Mouse (Mus musculus) gastrocnemius, postnatal 25 days (tissue): Measurements from ENCODE around the gene Neurog2. TPM values are rescaled to one million over a fixed set of nuclear protein-coding genes. Genes with fewer than 3 reads are reported as not detected.

Source experiments
- DNase-seq: peaks from one replicate; pipeline ENCODE4 v3.0.0; 2022
- long read RNA-seq, 2 experiments: library from polyadenylated mRNA; stranded (forward); transcript quantifications; one replicate each; pipeline ENCODE4 v2.0.0; 2021
- total RNA-seq, 2 experiments: library from RNA; stranded (reverse); gene quantifications; 1 replicate in 1 of 2; 2 replicates in 1 of 2; pipeline ENCODE4 v1.2.3; 2021

The Neurog2 gene
- not detected for total RNA-seq
- long read RNA-seq, experiment 1 = 0 reads
- long read RNA-seq, experiment 2 = 0 reads

DNA sequence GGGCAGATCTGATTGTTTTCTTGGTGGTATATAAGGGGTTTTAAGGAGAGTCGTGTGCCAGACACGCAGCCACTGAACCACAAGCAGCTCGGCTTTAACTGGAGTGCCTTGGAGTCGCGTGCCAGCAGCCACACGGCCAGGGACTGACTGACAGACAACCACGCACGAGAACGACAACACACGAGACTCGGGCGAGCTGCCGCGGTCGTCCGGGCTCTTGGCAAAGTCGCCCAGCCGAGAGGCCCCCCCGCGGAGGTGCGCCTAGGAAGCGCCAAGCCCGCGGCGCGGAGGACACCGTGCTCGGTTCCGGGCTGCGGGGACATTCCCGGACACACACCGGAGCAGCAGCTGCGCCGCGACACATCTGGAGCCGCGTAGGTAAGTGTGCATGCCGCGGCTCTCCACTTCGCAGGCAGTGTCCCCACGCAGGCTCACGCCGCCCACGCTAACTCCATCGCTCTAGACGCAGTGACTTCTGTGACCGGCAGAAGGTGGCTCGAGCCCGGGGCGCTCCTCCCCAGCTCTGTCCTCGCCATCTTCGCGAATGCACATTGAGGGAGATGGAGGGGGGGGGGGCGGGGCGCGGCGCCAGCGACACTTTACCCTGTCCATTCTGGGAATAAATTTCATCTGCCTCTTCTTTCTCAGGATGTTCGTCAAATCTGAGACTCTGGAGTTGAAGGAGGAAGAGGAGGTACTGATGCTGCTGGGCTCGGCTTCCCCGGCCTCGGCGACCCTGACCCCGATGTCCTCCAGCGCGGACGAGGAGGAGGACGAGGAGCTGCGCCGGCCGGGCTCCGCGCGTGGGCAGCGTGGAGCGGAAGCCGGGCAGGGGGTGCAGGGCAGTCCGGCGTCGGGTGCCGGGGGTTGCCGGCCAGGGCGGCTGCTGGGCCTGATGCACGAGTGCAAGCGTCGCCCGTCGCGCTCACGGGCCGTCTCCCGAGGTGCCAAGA is at the start of gene Neurog2:
Gene Neurog2, plus strand, starts transcription at position 56 of the 953 bp plus-strand sequence.
- DNase-seq = no peak

DNA sequence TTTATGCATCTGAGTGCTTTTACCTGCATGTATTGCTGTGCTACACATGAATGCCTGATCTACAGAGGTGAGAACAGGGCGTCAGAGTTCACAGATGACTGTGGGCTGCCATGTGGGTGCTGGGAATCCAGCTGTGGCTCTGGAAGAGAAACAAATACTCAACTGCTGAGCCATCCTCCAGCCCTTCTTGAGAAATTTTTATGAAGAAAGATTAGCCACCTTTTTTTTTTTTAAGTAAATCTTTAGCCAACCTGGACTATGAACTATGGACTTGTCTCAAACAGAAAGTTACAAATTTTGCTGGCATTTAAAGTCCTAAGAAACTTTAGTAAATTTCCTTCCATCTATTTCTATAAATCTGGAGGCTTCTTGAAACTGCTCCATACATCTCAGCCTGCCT is 35.8 kb upstream of the Neurog2 start:
- DNase-seq = no peak

DNA sequence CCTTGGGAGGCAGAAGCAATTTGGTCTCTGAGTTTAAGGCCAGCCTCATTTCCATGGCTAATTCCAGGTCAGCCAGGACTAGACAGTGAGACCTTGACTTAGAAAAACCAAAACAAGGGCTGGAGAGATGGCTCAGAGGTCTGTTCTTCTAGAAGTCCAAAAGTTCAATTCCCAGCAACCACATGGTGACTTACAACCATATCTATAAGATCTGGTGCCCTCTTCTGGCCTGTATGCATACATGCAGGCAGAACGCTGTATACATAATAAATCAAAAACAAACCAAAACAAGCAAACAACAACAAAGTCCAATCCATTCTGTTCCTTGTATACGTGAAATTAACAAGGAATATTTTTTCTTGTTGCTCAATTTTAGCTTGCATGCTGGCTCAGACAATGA is 24.8 kb upstream of the Neurog2 start:
- no peak for DNase-seq

GRCm38 (mm10) chr3:127625296-127625695 is 7.6 kb upstream of the Neurog2 start:
- DNase-seq = peak; percentile 58

GRCm38 (mm10) chr3:127625701-127626399 is 7.1 kb upstream of the Neurog2 start:
- no peak for DNase-seq

GRCm38 (mm10) chr3:127626524-127626923 is 6.4 kb upstream of the Neurog2 start:
- DNase-seq = no peak

DNA sequence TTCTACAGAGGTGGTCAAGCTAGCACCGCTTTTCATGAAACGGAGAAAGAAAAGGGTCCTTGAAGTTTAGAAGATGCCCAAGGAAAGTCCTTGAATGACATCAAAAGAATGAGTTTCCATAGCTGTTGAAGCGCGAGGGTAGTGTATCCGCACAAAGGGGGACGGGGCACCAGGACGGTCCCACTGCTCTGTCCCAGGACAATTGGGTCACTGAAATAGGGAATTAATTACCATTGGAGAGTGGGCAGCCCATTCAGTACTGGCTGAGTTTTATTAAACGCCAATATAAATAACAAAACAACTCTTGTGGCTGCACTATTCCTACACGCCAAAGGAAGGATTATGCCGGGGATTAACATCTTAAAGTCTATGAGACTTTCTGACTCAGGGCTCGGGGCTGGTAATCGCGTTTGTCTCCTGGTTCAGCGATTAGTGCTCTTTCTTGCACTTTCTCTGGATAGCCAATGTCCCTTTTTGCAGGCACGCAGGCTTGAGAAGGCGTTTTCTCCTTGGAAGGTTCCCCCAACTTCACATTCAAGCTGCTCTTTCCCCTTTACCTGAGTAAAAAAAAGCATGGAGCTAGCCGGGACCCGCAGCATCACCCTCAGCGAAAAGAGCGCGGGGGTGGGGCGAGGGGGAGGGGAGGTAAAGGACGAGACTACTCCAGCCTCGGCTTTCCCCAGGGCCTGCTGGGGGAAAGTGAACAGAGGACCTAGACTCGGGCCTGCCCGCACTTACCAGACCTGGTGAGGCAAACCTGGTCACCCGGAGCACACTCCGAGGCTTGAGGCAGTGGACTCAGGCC is 5.6 kb upstream of the Neurog2 start:
- DNase-seq = no peak

- DNase-seq = no peak
These were observed 5.0 kb upstream of the Neurog2 start for GRCm38 (mm10) chr3:127627956-127628310.

- no peak for DNase-seq
These were observed 4.4 kb upstream of the Neurog2 start for GRCm38 (mm10) chr3:127628311-127629184.

- DNase-seq = no peak
These were observed 2.7 kb upstream of the Neurog2 start for GRCm38 (mm10) chr3:127630190-127630589.

DNA sequence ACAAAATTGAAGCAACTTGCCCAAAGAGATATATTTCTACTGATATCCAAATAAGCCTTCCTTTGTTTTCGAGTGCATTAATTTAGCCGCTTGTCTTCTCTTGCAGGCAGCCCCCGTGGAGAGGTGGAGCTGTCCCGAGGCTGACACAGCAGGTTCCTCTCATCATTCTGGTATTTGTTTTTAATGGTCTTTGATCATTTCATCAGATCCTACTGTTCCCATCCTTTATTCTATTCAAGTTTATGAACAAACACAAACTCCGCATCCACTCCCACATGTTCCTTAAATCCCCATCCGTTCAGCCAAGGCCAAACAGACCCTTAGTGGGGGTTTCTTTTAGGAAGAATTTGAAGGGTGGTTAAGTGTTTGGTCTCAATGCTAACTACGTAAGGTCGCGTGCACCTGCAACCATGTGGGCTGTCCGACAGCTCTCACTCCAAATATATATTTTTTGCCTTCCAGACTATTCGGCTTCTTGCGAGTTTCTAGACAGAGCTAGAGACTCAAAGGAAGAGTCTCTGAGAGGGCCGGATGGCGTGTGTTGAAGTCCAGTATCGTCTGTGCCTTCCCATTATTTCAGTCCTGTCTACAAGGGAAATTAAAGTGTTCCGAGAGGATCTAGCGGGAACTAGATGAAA is 2.1 kb upstream of the Neurog2 start:
- DNase-seq = no peak

DNA sequence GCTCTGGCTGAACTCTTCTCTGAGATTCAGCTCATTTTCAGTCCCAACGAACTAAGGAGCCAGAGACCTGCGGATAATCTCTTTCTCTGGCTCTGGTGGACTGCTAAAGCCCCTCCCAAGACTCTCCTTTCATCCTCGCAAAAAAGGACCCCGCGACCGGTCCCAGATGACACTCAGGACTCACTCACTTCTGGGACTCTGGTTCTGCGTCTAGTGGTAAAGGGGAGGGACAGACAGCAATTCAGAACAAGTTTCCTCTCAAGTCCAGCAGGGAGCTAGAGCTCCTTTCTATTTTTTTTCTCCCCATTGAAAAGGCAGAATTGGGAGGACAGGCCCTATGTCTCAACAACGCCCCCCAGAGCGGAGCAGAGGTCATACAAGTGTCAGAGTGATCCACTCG is 1.4 kb upstream of the Neurog2 start:
- no peak for DNase-seq

GRCm38 (mm10) chr3:127632531-127632930 is 404 bp upstream of the Neurog2 start:
- no peak for DNase-seq

DNA sequence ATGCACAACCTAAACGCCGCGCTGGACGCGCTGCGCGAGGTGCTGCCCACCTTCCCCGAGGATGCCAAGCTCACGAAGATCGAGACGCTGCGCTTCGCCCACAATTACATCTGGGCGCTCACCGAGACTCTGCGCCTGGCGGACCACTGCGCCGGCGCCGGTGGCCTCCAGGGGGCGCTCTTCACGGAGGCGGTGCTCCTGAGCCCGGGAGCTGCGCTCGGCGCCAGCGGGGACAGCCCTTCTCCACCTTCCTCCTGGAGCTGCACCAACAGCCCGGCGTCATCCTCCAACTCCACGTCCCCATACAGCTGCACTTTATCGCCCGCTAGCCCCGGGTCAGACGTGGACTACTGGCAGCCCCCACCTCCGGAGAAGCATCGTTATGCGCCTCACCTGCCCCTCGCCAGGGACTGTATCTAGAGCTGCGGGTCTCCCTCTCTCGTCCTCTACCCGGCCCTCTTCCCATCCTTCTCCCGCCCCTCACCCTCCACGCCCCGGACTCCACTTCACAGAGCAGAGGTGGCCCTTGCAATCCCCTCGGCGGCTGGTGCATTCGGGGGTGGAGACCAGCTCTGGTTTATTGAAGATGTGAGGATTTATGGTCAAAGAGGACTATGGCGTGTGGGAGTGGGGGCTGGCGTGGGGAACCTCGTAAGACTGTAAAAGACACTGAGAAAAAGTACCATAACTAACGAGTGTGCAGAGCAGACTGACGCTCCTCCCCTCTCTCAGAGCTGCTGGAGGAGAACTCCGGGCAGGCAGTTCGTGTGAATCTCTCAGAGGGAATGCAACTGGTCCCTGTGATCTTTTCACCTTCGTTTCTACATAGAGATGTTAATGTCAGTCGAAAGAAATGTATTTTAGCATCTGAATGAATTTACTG is 1.4 kb downstream of the Neurog2 start:
- peak; percentile 31 for DNase-seq

DNA sequence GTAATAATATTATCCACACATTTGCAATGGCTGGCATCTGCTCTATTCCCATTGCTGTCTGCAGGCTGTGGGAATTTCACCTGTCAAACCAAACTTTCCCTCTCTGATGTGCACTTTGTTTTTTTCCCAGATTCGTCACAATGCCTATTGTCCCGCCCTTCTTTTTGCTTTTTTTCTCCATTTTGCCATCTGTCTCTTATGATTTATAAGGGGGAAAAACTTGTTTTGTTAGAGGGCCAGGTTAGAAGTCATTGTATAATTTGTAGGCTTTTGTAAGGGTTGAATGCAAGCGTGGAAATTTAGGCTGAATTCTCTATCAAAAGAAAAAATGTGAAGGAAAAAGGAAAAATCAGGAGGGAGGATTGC is 2.0 kb downstream of the Neurog2 start:
- no peak for DNase-seq

DNA sequence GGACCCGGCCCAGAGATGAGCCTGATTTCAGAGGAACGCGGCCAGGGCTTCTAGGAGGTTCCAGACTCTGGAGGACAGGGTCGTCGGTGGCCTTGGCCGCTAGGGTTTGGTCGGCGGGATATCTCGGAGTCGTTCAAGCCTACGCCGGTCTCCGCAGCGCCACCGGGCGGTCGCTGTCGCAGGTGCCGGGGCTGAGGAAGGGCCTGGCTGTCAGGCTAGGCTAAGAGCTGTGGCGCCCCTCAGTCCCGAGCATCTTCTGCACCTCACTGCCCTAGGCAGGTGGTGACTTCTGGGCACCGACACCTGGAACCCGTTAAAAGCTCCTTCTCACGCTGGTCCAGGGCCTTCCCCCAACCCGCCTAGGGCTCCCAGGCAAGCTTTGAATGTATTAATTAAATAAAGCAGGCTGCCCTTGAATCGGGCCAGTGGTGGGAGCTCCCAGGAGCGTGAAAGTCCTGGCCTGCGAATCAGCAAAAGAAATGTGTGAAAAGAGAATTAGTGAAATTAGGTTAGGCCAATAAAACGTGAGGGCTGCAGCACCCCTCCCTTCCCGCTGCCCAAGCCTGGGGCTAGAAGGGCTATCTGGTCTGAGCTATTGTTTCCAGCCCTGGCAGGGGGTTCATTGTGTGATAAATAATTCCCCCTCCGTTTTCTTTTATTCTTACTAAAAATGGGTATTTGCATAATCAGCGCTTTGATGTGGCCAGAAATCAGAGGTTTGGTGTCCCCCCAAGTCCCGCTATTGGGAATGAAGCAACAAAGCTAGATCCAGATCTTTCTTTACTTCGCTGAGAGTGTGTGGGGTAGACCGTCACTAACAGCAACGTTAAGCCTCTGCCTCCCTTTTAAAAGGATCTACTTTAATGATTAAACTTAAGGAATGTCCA is 7.2 kb downstream of the Neurog2 start:
- no peak for DNase-seq

DNA sequence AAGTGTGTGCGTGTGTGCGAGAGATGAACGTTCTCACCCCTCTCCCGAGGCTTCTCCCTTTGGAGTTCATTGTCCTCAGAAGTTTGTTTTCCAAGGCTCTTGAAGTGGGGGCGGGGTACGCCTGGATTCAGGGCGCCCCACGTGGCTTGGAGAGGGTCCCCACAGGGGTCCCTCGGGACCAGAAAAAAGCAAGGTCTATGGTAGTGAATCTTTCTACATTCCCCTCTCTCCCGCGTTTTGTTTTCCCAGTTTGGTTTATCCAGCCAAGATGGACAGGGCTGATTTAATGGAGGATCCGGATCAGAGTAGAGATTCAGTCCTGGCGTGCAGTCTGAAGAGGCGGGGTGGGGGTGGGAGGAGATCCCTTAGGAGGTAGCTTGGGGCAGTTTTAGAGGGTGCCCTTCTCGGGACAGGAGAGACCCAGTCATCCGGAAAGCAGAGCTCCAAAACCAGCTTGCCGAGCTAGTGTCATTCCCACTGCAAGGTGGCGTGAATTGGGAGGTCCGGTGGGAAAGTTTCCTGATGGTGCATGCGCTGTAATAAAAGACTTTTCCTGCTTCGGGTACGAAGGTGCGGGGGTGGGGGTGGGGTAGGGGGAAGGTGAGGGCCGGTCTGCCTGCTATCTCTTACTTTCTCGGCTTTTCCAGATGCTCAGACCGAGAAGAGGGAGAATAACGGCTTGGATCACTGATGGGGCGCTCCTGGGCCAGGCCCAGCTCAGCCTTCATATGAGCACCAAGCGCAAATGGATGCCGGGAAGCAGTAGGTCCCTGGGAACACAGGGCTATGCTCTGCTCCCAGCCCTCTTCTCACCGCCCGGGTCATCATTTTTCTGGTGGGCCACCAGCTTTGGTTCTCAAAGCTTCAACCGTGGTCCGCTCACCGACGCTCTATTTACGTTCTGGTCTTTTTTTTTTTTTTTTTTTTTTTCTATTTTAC is 8.1 kb downstream of the Neurog2 start:
- DNase-seq = no peak

DNA sequence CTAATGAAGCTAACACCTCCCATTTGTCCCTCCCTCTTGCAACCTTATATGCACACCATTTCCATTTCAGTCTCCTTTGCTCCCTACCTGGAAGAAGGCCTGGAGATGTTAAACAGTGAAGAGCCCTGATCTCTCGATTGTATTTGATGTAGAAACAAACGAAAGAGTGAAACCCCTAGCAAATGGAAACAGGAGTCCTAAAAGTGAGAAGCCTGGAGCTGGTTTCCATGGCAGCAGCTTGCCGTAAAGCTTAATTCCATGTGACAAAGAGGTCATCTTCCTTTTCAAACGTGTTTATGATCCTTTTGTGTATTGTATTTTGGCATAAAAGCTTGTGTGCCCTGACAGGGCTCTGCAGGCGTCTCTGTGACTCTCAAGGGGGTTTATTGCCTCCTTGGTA is 9.3 kb downstream of the Neurog2 start:
- no peak for DNase-seq
